Mouse (Mus musculus): Measurements from ENCODE around the gene Onecut1.

Gene Onecut1

DNA sequence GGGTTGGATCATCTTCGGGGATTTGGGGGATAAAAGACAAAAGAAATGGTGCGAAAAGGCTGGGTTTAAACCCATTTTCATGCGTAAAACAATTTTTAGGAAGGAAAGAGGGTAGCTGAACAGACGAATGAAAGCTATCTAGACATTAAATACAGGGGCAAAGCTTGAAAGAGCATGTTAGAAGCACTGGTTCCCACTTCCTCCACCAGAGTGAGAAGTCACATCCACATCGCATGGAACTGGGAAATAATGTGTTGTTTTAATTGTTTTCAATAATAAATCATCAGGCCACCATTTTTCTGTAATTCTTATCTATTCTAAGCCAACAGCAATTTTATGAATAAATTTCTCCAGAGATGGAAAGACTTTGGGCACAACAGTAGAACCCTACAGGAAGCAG, 3.6 kb upstream of the Onecut1 start:
- no peak for DNase-seq (ENCODE audit: low read depth in 1 of 2, low spot score in 2 of 2)

DNA sequence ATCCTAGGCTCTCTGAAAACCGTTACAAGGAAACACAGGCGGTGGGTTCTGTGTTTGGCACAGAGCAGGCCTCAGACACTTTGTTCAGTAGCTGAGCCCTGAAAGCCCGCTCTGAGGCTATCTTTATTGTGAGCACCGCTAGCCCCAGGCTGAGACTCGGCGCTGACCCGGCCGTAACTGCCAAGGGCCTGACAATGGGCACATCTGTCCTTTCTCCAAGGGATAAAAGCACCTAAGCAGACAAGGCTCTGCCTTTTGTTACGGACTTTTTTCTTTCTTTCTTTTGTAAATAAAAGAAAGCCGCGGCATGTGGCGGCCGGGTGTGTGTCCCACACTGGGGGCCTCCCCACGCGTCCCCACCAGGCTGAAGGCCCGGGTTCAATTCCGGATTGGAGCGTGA, 1.3 kb upstream of the Onecut1 start:
- DNase-seq (ENCODE audit: low read depth in 1 of 2, low spot score in 2 of 2), result no peak

DNA sequence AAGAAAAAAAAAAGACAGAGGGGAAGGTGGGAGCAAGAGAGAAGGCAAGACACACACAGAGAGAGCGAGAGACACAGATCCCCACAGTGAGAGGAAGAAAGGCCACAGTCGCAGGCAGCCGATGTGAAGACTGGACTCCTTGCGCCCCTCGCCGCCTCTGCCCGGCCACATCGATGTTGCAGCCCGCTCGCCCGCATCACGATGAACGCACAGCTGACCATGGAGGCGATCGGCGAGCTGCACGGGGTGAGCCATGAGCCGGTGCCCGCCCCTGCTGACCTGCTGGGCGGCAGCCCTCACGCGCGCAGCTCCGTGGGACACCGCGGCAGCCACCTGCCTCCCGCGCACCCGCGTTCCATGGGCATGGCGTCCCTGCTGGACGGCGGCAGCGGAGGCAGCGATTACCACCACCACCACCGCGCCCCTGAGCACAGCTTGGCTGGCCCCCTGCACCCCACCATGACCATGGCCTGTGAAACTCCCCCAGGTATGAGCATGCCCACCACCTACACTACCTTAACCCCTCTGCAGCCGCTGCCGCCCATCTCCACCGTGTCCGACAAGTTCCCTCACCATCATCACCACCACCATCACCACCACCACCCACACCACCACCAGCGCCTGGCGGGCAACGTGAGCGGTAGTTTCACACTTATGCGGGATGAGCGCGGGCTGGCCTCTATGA, 517 bp downstream of the Onecut1 start:
- DNase-seq (ENCODE audit: low read depth in 1 of 2, low spot score in 2 of 2), result no peak

DNA sequence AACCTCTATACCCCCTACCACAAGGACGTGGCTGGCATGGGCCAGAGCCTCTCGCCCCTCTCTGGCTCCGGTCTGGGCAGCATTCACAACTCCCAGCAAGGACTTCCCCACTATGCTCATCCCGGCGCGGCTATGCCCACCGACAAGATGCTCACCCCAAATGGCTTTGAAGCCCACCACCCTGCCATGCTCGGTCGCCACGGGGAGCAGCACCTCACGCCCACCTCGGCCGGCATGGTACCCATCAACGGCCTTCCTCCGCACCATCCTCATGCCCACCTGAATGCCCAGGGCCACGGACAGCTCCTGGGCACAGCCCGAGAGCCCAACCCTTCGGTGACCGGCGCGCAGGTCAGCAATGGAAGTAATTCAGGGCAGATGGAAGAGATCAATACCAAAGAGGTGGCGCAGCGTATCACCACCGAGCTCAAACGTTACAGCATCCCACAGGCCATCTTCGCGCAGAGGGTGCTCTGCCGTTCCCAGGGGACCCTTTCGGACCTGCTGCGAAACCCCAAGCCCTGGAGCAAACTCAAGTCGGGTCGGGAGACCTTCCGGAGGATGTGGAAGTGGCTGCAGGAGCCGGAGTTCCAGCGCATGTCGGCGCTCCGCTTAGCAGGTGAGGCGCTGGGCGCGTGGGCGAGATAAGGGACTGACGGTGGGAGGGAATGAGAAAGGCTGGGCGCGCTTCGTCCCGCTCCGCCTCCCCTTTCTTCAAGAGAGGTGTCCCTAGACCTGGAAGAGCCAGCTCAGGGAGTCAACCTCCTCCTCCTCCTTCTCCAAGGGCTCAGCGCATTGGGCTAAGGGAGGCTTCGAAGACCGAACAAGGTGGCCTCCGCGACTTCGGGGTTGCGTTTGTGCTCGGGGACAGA, 1.3 kb downstream of the Onecut1 start:
- DNase-seq (ENCODE audit: low read depth in 1 of 2, low spot score in 2 of 2), result no peak

DNA sequence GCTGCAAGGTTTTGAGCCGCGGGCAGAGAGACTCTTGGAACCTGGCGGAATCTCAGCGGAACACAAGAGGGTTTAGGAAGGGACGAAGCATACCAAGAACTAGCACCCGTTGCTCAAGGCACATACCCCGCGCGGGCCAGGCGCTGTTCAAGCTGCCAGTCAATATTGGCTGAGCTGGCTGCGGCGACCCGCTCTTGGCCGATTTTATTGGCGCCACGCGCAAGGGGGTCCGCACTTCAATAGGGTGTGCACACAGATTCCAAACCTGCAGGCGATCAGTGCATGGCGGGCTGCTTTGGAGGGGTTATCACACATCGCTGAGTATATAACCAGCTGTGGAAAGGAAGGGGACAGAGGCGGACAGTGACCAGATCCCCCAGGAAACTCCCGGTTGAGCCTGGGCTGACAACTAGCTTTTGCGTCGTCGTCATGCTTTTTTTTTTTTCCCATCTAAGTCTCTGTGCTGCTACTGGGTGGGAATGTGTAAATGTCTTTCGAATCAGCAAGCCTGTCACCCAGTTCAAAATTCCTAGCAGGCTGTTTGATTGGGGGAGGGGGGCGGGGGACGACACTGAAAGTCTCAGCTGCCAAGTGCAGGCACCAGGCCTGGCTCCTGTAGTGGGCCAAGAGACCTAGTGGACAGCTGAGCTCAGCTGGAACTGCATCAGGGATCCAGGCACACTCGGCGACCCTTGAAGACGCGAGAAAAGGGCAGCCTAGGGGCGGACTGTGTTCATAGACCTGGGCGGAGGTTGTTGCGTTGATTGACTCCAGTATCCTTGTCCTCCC, 2.1 kb downstream of the Onecut1 start:
- no peak for DNase-seq (ENCODE audit: low read depth in 1 of 2, low spot score in 2 of 2)

DNA sequence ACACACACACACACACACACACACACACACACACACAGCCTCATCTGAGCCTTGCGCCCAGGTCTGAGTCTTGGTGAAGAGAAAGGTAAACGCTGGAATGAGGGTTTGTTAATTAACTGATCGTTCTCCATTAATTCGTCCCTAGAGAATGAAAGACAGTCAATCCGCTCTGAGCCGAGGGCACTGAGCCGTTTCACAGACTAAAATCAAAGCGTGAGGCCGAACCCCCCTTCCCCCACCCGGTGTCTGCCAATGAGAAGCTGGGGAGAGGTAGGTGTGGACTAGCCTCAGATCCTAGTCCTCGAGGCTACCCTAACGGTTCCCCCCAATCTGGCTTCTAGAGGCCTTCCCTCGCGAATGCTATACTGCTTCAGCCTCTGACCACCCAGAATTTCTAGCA, 2.8 kb downstream of the Onecut1 start:
- DNase-seq (ENCODE audit: low read depth in 1 of 2, low spot score in 2 of 2), result no peak

DNA sequence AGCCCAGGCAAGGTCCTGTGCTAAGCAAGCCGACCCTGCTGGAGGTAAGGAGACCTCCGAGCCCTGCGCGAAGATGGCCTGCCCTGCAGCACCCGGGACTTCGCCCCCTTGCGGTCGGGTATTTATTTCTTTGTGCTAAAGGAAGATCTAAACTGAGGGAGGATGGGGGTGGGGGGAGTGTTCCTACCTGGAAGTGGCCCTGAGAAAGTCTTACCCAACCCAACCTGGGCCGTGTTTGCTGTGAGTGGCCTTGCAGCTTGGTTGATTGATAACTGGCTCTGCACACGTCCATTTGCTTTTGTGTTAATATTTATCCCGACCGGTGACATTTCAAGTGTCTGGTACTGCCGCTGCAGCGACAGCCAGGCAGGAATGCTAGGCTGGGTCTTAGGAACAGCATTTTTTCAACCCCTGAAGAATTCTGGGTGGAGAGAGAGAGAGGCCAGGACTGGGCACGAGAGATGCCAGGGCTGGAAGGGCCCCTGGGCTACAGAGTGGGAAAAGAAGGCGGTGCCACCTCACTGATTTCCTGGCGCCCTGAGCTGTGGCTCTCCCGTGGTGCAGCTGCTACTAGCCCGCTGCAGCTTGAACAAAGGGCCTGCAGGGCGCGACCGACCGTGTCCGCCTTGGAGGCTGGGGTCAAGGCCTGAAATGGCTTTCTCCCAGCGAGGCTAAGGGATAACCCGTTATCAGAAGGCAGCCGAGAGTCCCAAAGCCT, 5.0 kb downstream of the Onecut1 start:
- no peak for DNase-seq (ENCODE audit: low read depth in 1 of 2, low spot score in 2 of 2)

DNA sequence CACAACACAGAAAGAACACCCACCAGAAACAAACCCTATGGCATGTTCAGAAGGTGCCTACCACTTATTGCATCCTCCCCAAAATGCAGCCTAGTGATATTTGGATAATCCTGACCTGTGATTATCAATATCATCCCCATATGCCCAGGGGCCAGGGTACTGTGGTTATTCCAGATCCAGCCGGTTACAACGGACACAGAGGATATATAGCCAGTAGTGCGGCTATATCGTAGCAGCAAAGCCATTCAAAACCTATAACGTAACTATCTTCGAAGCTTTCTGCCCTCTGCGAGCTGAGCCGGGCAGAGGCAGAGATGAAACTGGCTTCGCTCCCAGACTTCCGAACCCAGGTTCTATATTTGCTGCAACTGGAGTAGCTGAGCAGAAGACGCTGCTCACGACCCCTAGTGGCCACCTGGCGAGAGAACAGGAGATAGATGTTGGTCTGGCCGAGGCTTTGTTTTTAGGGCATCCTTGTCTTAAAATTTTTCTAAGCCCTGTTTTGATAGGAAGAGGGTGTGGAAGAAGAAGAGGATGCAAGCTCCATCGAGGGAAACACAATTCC, 6.0 kb downstream of the Onecut1 start:
- DNase-seq (ENCODE audit: low read depth in 1 of 2, low spot score in 2 of 2), result no peak

DNA sequence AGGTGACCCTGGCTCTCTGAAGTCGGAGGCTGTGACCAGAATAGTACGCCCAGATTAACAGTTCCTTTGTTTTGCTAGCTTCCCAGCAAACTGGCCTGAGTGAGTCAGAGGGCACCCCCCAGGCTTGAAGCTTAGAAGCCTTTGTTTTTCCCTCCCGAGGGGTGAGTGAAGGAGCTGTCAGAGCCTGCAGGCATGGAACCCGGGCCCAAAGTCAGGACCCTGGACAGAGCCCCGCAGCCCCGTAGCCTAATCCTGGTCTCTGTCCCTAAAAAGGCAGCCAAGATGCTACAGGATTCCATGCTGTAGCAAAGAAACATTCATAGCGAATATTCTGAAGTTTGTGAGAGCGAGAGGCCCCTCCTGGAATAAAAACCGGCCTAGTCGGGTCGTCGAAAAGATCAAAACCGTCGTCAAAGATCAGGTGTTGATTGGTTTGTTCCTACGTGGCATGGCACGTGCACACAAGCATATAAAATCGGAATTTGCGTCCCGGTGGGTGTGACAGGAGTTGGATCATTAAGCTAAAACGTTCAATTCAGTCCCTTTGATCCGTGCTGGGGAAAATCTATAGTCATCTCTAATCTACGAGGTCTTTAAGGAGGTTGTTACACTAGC, 6.7 kb downstream of the Onecut1 start:
- DNase-seq (ENCODE audit: low read depth in 1 of 2, low spot score in 2 of 2), result no peak

DNA sequence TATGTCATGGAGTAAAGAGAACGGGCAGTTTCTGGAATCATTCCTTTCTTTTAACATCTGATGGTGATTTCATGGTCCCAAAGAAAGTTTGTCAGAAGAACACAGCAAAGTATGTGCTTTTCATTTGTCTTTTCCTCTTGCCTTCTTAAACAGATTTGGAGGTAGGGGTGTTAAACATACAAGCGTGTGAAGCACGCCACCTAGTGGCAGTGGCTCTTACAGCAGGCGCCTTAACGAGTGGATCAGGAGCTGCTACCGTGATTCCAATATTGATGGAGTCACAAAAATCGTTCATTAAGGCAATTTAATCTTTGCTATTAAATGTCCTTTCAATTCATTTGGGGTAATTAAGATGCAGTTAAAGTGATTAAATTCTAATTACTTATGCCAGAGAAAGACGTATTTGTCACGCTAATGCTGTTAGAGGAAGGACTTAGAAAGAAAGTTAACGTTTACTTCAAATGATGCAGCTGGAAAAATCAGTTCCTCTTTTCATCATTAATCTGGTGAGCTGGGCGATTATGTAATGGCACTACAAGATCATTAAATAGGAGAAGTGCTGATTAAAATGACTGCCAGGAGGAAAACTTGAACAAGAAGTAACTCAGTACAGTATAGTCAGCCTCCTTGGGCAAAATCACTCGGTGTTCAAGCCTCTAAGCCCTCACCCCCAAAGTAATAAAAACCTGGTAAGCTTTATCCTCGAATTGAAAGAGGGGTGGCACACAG, 9.4 kb downstream of the Onecut1 start:
- DNase-seq (ENCODE audit: low read depth in 1 of 2, low spot score in 2 of 2), result no peak

DNA sequence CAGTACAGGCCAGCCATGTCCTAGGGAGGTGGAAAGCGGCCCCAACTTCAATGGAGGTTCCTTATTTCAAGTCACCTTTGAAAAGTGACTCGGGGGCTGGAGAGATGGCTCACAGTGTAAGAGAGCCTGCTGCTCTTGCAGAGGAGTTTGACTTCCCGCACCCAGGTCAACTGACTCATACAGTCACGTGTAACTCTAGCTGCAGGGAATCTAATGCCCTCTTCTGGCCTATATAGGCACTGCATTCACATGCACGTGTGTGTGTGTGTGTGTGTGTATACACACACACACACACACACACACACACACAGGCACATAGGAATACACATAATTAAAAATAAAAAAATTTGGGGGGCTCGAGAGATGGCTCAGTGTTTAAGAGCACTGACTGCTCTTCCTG, 14.6 kb downstream of the Onecut1 start:
- no peak for DNase-seq (ENCODE audit: low read depth in 1 of 2, low spot score in 2 of 2)

DNA sequence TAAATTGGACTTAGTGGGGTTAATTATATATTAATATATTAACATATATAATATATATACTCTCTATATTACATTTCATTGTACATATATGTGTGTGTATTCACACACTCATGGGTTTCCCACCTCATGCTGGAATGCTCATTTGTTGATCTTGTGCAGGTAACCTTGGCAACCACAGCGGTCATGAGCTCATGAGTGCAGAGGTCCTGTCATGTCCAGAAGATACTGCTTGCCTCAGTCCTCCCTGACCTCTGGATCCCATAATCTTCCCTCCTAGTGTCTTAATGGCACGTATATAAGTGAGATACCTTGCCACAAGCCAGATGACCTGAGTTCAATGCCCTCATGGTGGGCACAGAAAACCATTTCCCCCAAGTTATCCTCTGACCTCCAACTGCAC, 16.0 kb downstream of the Onecut1 start:
- DNase-seq (ENCODE audit: low read depth in 1 of 2, low spot score in 2 of 2), result no peak

DNA sequence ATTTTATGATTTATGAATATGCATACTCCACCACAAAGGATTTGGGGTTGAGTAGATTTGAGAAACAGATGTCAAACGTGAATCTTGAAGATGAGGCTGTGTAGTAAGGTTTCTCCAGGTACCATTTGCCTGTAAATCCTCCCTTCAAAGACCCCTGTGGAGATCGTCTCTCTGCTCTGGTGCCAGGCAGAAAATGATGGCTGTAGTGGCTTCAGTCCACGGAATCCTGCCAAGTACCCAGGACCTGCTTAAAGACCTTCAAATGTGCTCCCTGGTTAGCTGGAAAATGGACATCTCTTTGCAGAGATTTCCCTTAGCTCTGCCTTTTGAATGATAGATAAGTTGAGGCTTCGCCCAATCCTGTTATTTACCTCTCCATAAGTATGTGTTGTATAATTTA, 26.1 kb downstream of the Onecut1 start:
- DNase-seq (ENCODE audit: low read depth in 1 of 2, low spot score in 2 of 2), result no peak

DNA sequence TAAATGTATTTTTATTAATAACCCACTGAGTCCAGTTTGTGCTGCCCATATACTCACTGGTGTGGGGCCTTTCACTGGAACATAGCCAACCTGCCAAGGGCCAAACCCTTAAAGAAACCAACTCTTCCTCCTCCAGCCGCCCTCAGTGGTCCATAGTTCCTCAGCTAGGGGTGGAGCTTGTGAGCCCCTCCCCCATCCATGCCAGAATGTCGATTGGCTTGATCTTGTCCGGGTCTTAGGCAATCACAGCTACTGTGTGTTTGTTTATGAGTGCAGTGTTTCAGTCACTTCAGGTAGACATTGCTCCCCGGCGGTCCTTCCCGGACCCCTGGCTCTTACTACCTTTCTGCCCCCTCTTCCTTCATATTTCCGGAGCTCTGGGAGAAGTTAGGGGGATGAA, 35.0 kb downstream of the Onecut1 start:
- DNase-seq (ENCODE audit: low read depth in 1 of 2, low spot score in 2 of 2), result no peak

DNA sequence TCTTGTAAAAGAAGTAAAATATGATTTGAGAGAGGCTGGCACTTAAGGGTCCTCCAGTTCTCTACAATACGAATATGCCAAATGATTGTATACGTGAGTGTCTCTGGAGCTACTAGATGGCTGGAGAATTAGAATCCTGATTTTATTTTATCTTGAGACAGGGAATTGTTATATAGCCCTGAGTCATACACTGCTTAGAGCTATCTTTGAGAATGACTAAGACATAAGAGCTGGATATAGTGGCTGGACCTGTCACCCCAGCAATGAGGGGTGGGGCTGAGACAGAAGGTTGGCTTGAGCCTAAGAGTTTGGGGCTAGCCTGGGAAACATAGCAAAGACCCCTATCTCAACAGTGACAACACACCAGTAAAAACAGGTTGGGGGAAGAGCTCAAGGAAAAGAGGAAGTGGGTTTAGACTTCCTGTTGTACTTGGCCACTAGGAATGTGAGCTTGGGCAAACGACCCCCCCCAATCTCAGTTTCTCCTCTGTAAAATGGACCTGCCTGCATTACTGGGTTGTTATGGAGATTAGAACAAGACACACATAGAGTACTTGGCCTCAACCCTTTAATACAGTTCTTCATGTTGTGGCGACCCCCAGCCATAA, 35.8 kb downstream of the Onecut1 start:
- no peak for DNase-seq (ENCODE audit: low read depth in 1 of 2, low spot score in 2 of 2)

DNA sequence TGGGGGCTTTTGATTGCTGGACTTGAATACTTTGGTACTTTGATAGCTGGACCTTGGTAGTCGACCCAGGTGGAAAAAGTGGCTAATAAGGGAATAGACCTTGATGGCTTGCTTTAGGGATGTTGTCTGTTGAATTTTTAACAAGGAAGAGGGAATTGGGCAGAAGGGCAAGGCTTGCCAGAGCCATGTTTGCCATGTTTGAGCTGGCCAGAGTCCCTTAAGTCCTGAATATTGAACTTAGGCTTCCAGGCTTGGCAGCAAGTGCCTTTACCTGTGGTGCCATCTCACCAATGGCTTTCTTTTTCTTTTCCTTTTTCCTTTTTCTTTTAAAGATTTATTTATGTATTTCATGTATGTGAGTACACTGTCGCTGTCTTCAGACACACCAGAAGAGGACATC, 38.4 kb downstream of the Onecut1 start:
- no peak for DNase-seq (ENCODE audit: low read depth in 1 of 2, low spot score in 2 of 2)

DNA sequence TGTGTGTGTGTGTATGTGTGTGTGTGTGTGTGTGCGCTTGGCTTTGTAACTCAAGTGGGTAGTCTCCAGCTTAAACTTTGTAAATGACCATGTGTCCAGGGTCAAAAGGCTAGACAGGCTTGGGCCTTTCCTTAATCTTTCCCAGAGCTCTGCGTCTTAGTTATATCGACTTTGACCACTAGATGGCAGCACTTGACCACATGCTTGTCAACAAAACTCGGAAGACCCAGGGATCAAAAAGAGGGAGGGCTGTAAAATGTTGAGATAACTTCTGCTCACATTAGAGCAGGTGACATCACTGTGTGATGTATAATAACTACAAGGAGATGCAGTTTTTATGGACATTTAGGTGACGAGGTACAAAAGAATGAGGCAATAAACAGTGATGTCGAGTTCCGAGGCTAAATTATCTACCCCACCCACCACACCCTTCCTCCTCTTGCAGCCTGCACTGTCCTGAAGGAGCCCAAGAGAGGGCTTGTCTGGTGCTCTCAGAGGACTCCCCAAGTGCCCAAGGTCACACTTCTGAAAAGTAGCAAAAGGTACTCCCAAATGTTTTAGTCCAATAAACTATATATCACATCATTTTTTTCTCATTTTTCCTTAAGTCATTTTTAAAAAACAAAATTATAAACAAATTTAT, 43.3 kb downstream of the Onecut1 start:
- DNase-seq (ENCODE audit: low read depth in 1 of 2, low spot score in 2 of 2), result peak in 1 of 2 experiments; percentile 45

DNA sequence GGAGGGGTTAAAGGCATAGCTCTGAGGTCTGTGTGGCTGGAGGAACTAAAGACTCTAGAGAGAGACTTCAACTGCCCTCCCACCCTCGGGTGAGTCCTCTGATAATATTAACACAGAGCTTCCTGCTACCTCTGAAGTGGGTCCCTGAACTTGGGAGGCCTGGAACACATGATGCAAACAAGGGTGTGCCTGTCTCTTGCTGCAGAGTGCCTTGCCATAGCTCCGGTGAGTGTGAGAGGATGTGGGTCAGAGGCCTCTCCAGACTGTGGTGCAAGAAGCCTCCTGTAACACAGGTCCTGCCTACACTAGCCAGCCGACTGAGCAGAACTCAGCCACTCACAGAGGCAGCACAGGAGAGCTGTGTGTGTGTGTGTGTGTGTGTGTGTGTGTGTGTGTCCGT, 45.2 kb downstream of the Onecut1 start:
- peak; percentile 16 to 20 for DNase-seq (ENCODE audit: low read depth in 1 of 2, low spot score in 2 of 2)

DNA sequence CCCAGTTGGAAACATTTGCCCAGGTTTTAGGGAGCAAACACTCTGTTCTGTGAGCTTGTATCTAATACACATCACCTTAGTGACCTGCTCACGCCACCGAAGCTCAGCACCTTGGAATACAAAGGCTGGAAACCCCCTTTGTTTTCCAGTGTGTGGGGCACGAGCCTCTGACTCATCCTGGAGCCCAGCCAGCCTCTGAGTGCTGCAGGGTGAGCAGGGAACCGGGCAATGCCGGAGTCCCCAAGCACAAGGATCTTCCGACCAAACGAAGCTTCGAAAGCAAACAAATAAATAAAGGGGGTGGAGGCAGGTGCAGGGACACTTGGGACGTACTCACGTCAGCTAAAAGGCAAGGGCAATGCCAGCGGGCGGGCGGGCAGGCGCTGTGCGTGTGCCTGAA, 47.5 kb downstream of the Onecut1 start:
- DNase-seq (ENCODE audit: low read depth in 1 of 2, low spot score in 2 of 2), result no peak
